Mouse (Mus musculus) embryonic facial prominence, embryonic 14.5 days (tissue): Measurements from ENCODE around the gene Calca. TPM values are rescaled to one million over a fixed set of nuclear protein-coding genes. Genes with fewer than 3 reads are reported as not detected.

Experiments used
- ATAC-seq: fragments of 200-750 bp; cut with Nextera tagmentation; 2 replicates; pipeline ENCODE4 v1.8.0; 2017; ENCODE audit warnings: low read depth, moderate number of reproducible peaks, moderate TSS enrichment
- DNase-seq: peaks from one replicate; pipeline ENCODE4 v3.0.0-alpha.2; 2015; ENCODE audit warnings: low spot score
- H3K27ac ChIP-seq: fragments of 300-500 bp; sonication (generic); replicated peaks from 2 replicates; pipeline ENCODE4 v1.5.1; 2014; ENCODE audit warnings: low read depth, mild to moderate bottlenecking, low read length, moderate library complexity
- H3K27me3 ChIP-seq: fragments of 300-500 bp; sonication (generic); replicated peaks from 2 replicates; pipeline ENCODE4 v1.6.1; 2014; ENCODE audit warnings: low read length; ENCODE audit not compliant: control insufficient read depth, insufficient read depth
- H3K36me3 ChIP-seq: fragments of 300-500 bp; sonication (generic); 2 replicates; pipeline ENCODE4 v1.6.1; 2014; ENCODE audit warnings: low read length, mixed read lengths; ENCODE audit not compliant: control insufficient read depth, insufficient read depth
- H3K4me1 ChIP-seq: fragments of 300-500 bp; sonication (generic); 2 replicates; pipeline ENCODE4 v1.6.1; 2014; ENCODE audit warnings: antibody characterized with exemption, low read length; ENCODE audit not compliant: control insufficient read depth, insufficient read depth
- H3K4me2 ChIP-seq: fragments of 300-500 bp; sonication (generic); 2 replicates; pipeline ENCODE4 v1.6.1; 2014; ENCODE audit warnings: low read depth, mild to moderate bottlenecking, low read length, moderate library complexity, mixed read lengths
- H3K4me3 ChIP-seq: fragments of 300-500 bp; sonication (generic); 2 replicates; pipeline ENCODE4 v1.5.1; 2014; ENCODE audit warnings: low read depth, mild to moderate bottlenecking, low read length
- H3K9ac ChIP-seq: fragments of 300-500 bp; sonication (generic); 2 replicates; pipeline ENCODE4 v1.6.1; 2014; ENCODE audit warnings: low read depth, mild to moderate bottlenecking, low read length, moderate library complexity, mixed read lengths
- H3K9me3 ChIP-seq: fragments of 300-500 bp; sonication (generic); 2 replicates; pipeline ENCODE4 v1.6.1; 2016; ENCODE audit warnings: low read length; ENCODE audit not compliant: control insufficient read depth
- WGBS: fragments of 180-500 bp; shearing (Covaris S2); extraction: QIAGEN DNeasy Blood & Tissue Kit; methylation state at CpG from one replicate; pipeline ENCODE4 v1.1.7; 2014; 5-methylcytosine and 5-hydroxymethylcytosine counted together
- polyA plus RNA-seq: library from polyadenylated mRNA; unstranded; fragments of >200 nt; fragmentation: Nextera tagmentation; extraction: Ambion mirVana; gene quantifications from 2 replicates; pipeline ENCODE4 v1.2.1, GENCODE M21; 2014

Calca gene
- 20.0 and 22.8 TPM in 2 replicates for polyA plus RNA-seq

- peak within 1 kb of the TSS; percentile 9 for H3K9ac ChIP-seq
- H3K9me3 ChIP-seq = no peaks in the 10 kb centered on the region
- WGBS = 1% methylated on average over 12 of the region's 12 CpGs
- peak; percentile 48 for DNase-seq
- H3K27ac ChIP-seq = no peak within 1 kb of the TSS
- H3K4me2 ChIP-seq = peak within 1 kb of the TSS; percentile 78
- H3K27me3 ChIP-seq = peaks cover 17% of the 10 kb centered on the region
- peak within 1 kb of the TSS; percentile 39 for H3K4me3 ChIP-seq
- no peaks in the 10 kb centered on the region for H3K36me3 ChIP-seq
- H3K4me1 ChIP-seq = peaks cover 7% of the 10 kb centered on the region; the same call in 1 of the 2 replicates
- ATAC-seq = peak; percentile 65; the same call in 1 of the 2 replicates
These were observed at the start of gene Calca for GRCm38 (mm10) chr7:114636102-114636501. TSS of gene Calca (minus strand) at chr7:114636357.

- Histone ChIP-seq H3K4me3 (no peak overlapping the region), H3K4me1 (no peaks in the 10 kb centered on the region), H3K9ac (no peak overlapping the region), H3K36me3 (no peaks in the 10 kb centered on the region), H3K9me3 (no peaks in the 10 kb centered on the region), H3K27me3 (no peaks in the 10 kb centered on the region), H3K4me2 (no peak overlapping the region), H3K27ac (no peak overlapping the region)
- ATAC-seq (no peak), DNase-seq (peak; percentile 47)
- WGBS = 21% methylated on average over 2 of the region's 2 CpGs
These were observed 36.5 kb upstream of the Calca start for GRCm38 (mm10) chr7:114672697-114673096.

- no peak for ATAC-seq
These were observed 35.2 kb upstream of the Calca start for GRCm38 (mm10) chr7:114671405-114671804.

GRCm38 (mm10) chr7:114649730-114650129 is 13.6 kb upstream of the Calca start:
- WGBS = 53% methylated on average over 3 of the region's 3 CpGs
- Histone ChIP-seq H3K9ac (no peak overlapping the region), H3K4me3 (no peak overlapping the region), H3K36me3 (no peaks in the 10 kb centered on the region), H3K4me1 (no peaks in the 10 kb centered on the region), H3K9me3 (no peaks in the 10 kb centered on the region), H3K27me3 (no peaks in the 10 kb centered on the region), H3K27ac (no peak overlapping the region), H3K4me2 (no peak overlapping the region)
- no peak for DNase-seq
- ATAC-seq = no peak

More at GRCm38 (mm10) chr7:114671405-114671804, 35.2 kb upstream of the Calca start:
- H3K4me3 ChIP-seq = no peak overlapping the region
- no peaks in the 10 kb centered on the region for H3K36me3 ChIP-seq
- WGBS = 75% methylated on average over 1 of the region's 1 CpGs
- no peak overlapping the region for H3K27ac ChIP-seq
- no peak for DNase-seq
- H3K27me3 ChIP-seq = no peaks in the 10 kb centered on the region
- no peak overlapping the region for H3K9ac ChIP-seq
- no peak overlapping the region for H3K4me2 ChIP-seq
- H3K9me3 ChIP-seq = no peaks in the 10 kb centered on the region
- H3K4me1 ChIP-seq = no peaks in the 10 kb centered on the region

GRCm38 (mm10) chr7:114648791-114649190 is 12.6 kb upstream of the Calca start:
- Histone ChIP-seq H3K27ac (no peak overlapping the region), H3K4me3 (no peak overlapping the region), H3K27me3 (no peaks in the 10 kb centered on the region), H3K9ac (no peak overlapping the region), H3K4me2 (no peak overlapping the region), H3K9me3 (no peaks in the 10 kb centered on the region), H3K36me3 (no peaks in the 10 kb centered on the region), H3K4me1 (no peaks in the 10 kb centered on the region)
- WGBS = 51% methylated on average over 3 of the region's 3 CpGs
- DNase-seq (peak; percentile 27), ATAC-seq (no peak)

GRCm38 (mm10) chr7:114635569-114636101 is 522 bp downstream of the Calca start:
- Histone ChIP-seq H3K27me3 (peaks cover 17% of the 10 kb centered on the region), H3K4me2 (peak overlapping the region; percentile 78), H3K4me1 (peaks cover 7% of the 10 kb centered on the region; the same call in 1 of the 2 replicates), H3K36me3 (no peaks in the 10 kb centered on the region), H3K9ac (peak overlapping the region; percentile 9), H3K27ac (no peak overlapping the region), H3K4me3 (peak overlapping the region; percentile 39), H3K9me3 (no peaks in the 10 kb centered on the region)
- peak; percentile 52 for DNase-seq
- under 1% methylated on average over 20 of the region's 20 CpGs for WGBS
- peak; percentile 57; the same call in 1 of the 2 replicates for ATAC-seq

GRCm38 (mm10) chr7:114634386-114634785 is 1.8 kb downstream of the Calca start:
- Histone ChIP-seq H3K4me1 (peaks cover 7% of the 10 kb centered on the region; the same call in 1 of the 2 replicates), H3K27ac (no peak overlapping the region), H3K36me3 (no peaks in the 10 kb centered on the region), H3K9ac (no peak overlapping the region), H3K4me2 (no peak overlapping the region), H3K9me3 (no peaks in the 10 kb centered on the region), H3K4me3 (no peak overlapping the region), H3K27me3 (peaks cover 17% of the 10 kb centered on the region)
- WGBS = 66% methylated on average over 7 of the region's 7 CpGs
- DNase-seq (no peak), ATAC-seq (no peak)

- no peak for DNase-seq
- Histone ChIP-seq H3K36me3 (no peaks in the 10 kb centered on the region), H3K4me2 (no peak overlapping the region), H3K27ac (no peak overlapping the region), H3K9me3 (no peaks in the 10 kb centered on the region), H3K27me3 (no peaks in the 10 kb centered on the region), H3K4me1 (no peaks in the 10 kb centered on the region), H3K4me3 (no peak overlapping the region), H3K9ac (no peak overlapping the region)
- 82% methylated on average over 3 of the region's 3 CpGs for WGBS
- no peak for ATAC-seq
These were observed 10.2 kb downstream of the Calca start for GRCm38 (mm10) chr7:114625966-114626365.

- H3K27ac ChIP-seq = no peak overlapping the region
These were observed 19.4 kb downstream of the Calca start for GRCm38 (mm10) chr7:114616759-114617158.

More at GRCm38 (mm10) chr7:114616759-114617158, 19.4 kb downstream of the Calca start:
- H3K27me3 ChIP-seq = no peaks in the 10 kb centered on the region
- 90% methylated on average over 6 of the region's 6 CpGs for WGBS
- no peaks in the 10 kb centered on the region for H3K4me1 ChIP-seq
- DNase-seq = no peak
- ATAC-seq = no peak
- no peak overlapping the region for H3K4me3 ChIP-seq
- no peak overlapping the region for H3K9ac ChIP-seq
- H3K36me3 ChIP-seq = no peaks in the 10 kb centered on the region
- no peak overlapping the region for H3K4me2 ChIP-seq
- no peaks in the 10 kb centered on the region for H3K9me3 ChIP-seq
